Mouse (Mus musculus) stomach, embryonic 16.5 days (tissue): ENCODE results near the gene Dtnb. TPM values are rescaled to one million over a fixed set of nuclear protein-coding genes. Genes with fewer than 3 reads are reported as not detected.

Experiments used
- ATAC-seq: fragments of 200-750 bp; cut with Nextera tagmentation; 2 replicates; pipeline ENCODE4 v1.8.0; 2017; ENCODE audit warnings: moderate number of reproducible peaks, moderate TSS enrichment; ENCODE audit not compliant: insufficient read depth, low FRiP score
- H3K27ac ChIP-seq: fragments of 300-500 bp; sonication (generic); 2 replicates; pipeline ENCODE4 v1.5.1; 2014; ENCODE audit warnings: low read length
- H3K27me3 ChIP-seq: fragments of 300-500 bp; sonication (generic); 2 replicates; pipeline ENCODE4 v1.6.1; 2014; ENCODE audit warnings: low read length, control low read depth, mixed read lengths; ENCODE audit not compliant: control insufficient read depth, insufficient read depth
- H3K36me3 ChIP-seq: fragments of 300-500 bp; sonication (generic); 2 replicates; pipeline ENCODE4 v1.6.1; 2014; ENCODE audit warnings: low read length; ENCODE audit not compliant: control insufficient read depth, insufficient read depth
- H3K4me1 ChIP-seq: fragments of 300-500 bp; sonication (generic); 2 replicates; pipeline ENCODE4 v1.6.1; 2014; ENCODE audit warnings: low read length, control low read depth, mixed read lengths; ENCODE audit not compliant: control insufficient read depth, insufficient read depth
- H3K4me2 ChIP-seq: fragments of 300-500 bp; sonication (generic); 2 replicates; pipeline ENCODE4 v1.6.1; 2014; ENCODE audit warnings: low read depth, low read length, mixed read lengths
- H3K4me3 ChIP-seq: fragments of 300-500 bp; sonication (generic); replicated peaks from 2 replicates; pipeline ENCODE4 v1.5.1; 2014; ENCODE audit warnings: mild to moderate bottlenecking, low read length
- H3K9ac ChIP-seq: fragments of 300-500 bp; sonication (generic); 2 replicates; pipeline ENCODE4 v1.6.1; 2014; ENCODE audit warnings: low read length
- H3K9me3 ChIP-seq: fragments of 300-500 bp; sonication (generic); replicated peaks from 2 replicates; pipeline ENCODE4 v1.6.1; 2016; ENCODE audit warnings: low read length, control low read depth; ENCODE audit not compliant: control insufficient read depth
- WGBS: fragments of 180-500 bp; shearing (Covaris S2); extraction: QIAGEN DNeasy Blood & Tissue Kit; methylation state at CpG from one replicate; pipeline ENCODE4 v1.1.7; 2014; 5-methylcytosine and 5-hydroxymethylcytosine counted together
- polyA plus RNA-seq: library from polyadenylated mRNA; unstranded; fragments of >200 nt; fragmentation: Nextera tagmentation; extraction: Ambion mirVana; gene quantifications from 2 replicates; pipeline ENCODE4 v1.2.1, GENCODE M21; 2015

The Dtnb gene
- polyA plus RNA-seq, 1 experiment from 2014 or later, result 24.8 TPM

- H3K27me3 ChIP-seq, result no peaks in the 10 kb centered on the region
- no peak for ATAC-seq
- peak overlapping the region; percentile 98; the same call in 1 of the 2 replicates for H3K27ac ChIP-seq
- no peak overlapping the region for H3K4me2 ChIP-seq
- WGBS, result 51% methylated on average over 2 of the region's 2 CpGs
- no peak overlapping the region for H3K9ac ChIP-seq
- H3K9me3 ChIP-seq, result no peaks in the 10 kb centered on the region
- no peak overlapping the region for H3K4me3 ChIP-seq
- H3K4me1 ChIP-seq, result peaks cover 60% of the 10 kb centered on the region
- no peaks in the 10 kb centered on the region for H3K36me3 ChIP-seq
Measured at GRCm38 (mm10) chr12:3779639-3780038, 207.5 kb downstream of the Dtnb start.

GRCm38 (mm10) chr12:3780405-3780891 is 208.3 kb downstream of the Dtnb start:
- Histone ChIP-seq H3K4me1 (peaks cover 68% of the 10 kb centered on the region), H3K4me3 (no peak overlapping the region), H3K9ac (peak overlapping the region; percentile 56), H3K9me3 (no peaks in the 10 kb centered on the region), H3K36me3 (no peaks in the 10 kb centered on the region), H3K27me3 (no peaks in the 10 kb centered on the region), H3K27ac (peak overlapping the region; percentile 98), H3K4me2 (peak overlapping the region; percentile 16; the same call in 1 of the 2 replicates)
- peak; percentile 45 for ATAC-seq
- WGBS, result 4% methylated on average over 8 of the region's 8 CpGs

- peak overlapping the region; percentile 98 for H3K27ac ChIP-seq
- 0 out of 2 replicates have a peak overlapping the region, but pooled peaks have one; percentile 11 for H3K4me3 ChIP-seq
- H3K9me3 ChIP-seq, result no peaks in the 10 kb centered on the region
- peak overlapping the region; percentile 33 for H3K4me2 ChIP-seq
- H3K4me1 ChIP-seq, result peaks cover 71% of the 10 kb centered on the region
- no peaks in the 10 kb centered on the region for H3K36me3 ChIP-seq
- 17% methylated on average over 7 of the region's 7 CpGs for WGBS
- H3K9ac ChIP-seq, result peak overlapping the region; percentile 45
- peak; percentile 53 for ATAC-seq
- H3K27me3 ChIP-seq, result no peaks in the 10 kb centered on the region
Measured at GRCm38 (mm10) chr12:3780931-3781471, 208.8 kb downstream of the Dtnb start.

- Histone ChIP-seq H3K36me3 (no peaks in the 10 kb centered on the region), H3K9ac (peak overlapping the region; percentile 45), H3K4me3 (0 out of 2 replicates have a peak overlapping the region, but pooled peaks have one; percentile 11), H3K4me1 (peaks cover 71% of the 10 kb centered on the region), H3K27ac (peak overlapping the region; percentile 98), H3K4me2 (peak overlapping the region; percentile 33), H3K27me3 (no peaks in the 10 kb centered on the region), H3K9me3 (no peaks in the 10 kb centered on the region)
- ATAC-seq, result peak; percentile 85
- 3% methylated on average over 8 of the region's 8 CpGs for WGBS
Measured at GRCm38 (mm10) chr12:3781482-3781881, 209.3 kb downstream of the Dtnb start.

GRCm38 (mm10) chr12:3783196-3783825 is 211.1 kb downstream of the Dtnb start:
- H3K27ac ChIP-seq, result peak overlapping the region; percentile 36
- H3K4me3 ChIP-seq, result no peak overlapping the region
- no peak for ATAC-seq
- no peaks in the 10 kb centered on the region for H3K9me3 ChIP-seq
- H3K9ac ChIP-seq, result peak overlapping the region; percentile 23
- H3K4me2 ChIP-seq, result no peak overlapping the region
- H3K36me3 ChIP-seq, result no peaks in the 10 kb centered on the region
- peaks cover 86% of the 10 kb centered on the region for H3K4me1 ChIP-seq
- 44% methylated on average over 3 of the region's 3 CpGs for WGBS
- no peaks in the 10 kb centered on the region for H3K27me3 ChIP-seq

- no peak for ATAC-seq
- Histone ChIP-seq H3K36me3 (no peaks in the 10 kb centered on the region), H3K4me3 (no peak overlapping the region), H3K4me1 (peaks cover 90% of the 10 kb centered on the region), H3K27ac (peak overlapping the region; percentile 85), H3K9ac (peak overlapping the region; percentile 29; the same call in 1 of the 2 replicates), H3K9me3 (no peaks in the 10 kb centered on the region), H3K27me3 (no peaks in the 10 kb centered on the region), H3K4me2 (no peak overlapping the region)
- 81% methylated on average over 2 of the region's 2 CpGs for WGBS
Measured at GRCm38 (mm10) chr12:3784258-3784657, 212.1 kb downstream of the Dtnb start.

- peak; percentile 71 for ATAC-seq
- H3K27me3 ChIP-seq, result no peaks in the 10 kb centered on the region
- H3K9me3 ChIP-seq, result no peaks in the 10 kb centered on the region
- peak overlapping the region; percentile 85 for H3K27ac ChIP-seq
- no peaks in the 10 kb centered on the region for H3K36me3 ChIP-seq
- no peak overlapping the region for H3K4me2 ChIP-seq
- 48% methylated on average over 4 of the region's 4 CpGs for WGBS
- peaks cover 90% of the 10 kb centered on the region for H3K4me1 ChIP-seq
- H3K4me3 ChIP-seq, result no peak overlapping the region
- H3K9ac ChIP-seq, result 0 out of 2 replicates have a peak overlapping the region, but pooled peaks have one; percentile 29
Measured at GRCm38 (mm10) chr12:3784729-3785128, 212.5 kb downstream of the Dtnb start.

GRCm38 (mm10) chr12:3787041-3787440 is 214.9 kb downstream of the Dtnb start:
- Histone ChIP-seq H3K4me1 (peaks cover 74% of the 10 kb centered on the region), H3K9ac (no peak overlapping the region), H3K27me3 (no peaks in the 10 kb centered on the region), H3K36me3 (no peaks in the 10 kb centered on the region), H3K4me2 (no peak overlapping the region), H3K4me3 (no peak overlapping the region), H3K9me3 (no peaks in the 10 kb centered on the region), H3K27ac (peak overlapping the region; percentile 72)
- WGBS, result 15% methylated on average over 3 of the region's 3 CpGs
- ATAC-seq, result no peak

- no peaks in the 10 kb centered on the region for H3K27me3 ChIP-seq
- no peak overlapping the region for H3K4me3 ChIP-seq
- WGBS, result 31% methylated on average over 1 of the region's 1 CpGs
- peak overlapping the region; percentile 72 for H3K27ac ChIP-seq
- H3K9me3 ChIP-seq, result no peaks in the 10 kb centered on the region
- H3K4me1 ChIP-seq, result peaks cover 72% of the 10 kb centered on the region
- peak; percentile 7; the same call in 1 of the 2 replicates for ATAC-seq
- H3K9ac ChIP-seq, result no peak overlapping the region
- H3K36me3 ChIP-seq, result no peaks in the 10 kb centered on the region
- no peak overlapping the region for H3K4me2 ChIP-seq
Measured at GRCm38 (mm10) chr12:3787541-3787940, 215.4 kb downstream of the Dtnb start.
